Mouse (Mus musculus) stomach, adult 2 months (tissue): ENCODE measurements around the gene Acsl6. TPM values are rescaled to one million over a fixed set of nuclear protein-coding genes. Genes with fewer than 3 reads are reported as not detected.

Experiments used
- polyA plus RNA-seq: library from polyadenylated mRNA; depleted of rRNA; stranded (reverse); fragments of >200 nt; gene quantifications from 2 replicates; pipeline ENCODE4 v1.2.3, GENCODE M21; 2012; rRNA removed

The Acsl6 gene
- polyA plus RNA-seq = 0.34 and 1.1 TPM in 2 replicates

DNA sequence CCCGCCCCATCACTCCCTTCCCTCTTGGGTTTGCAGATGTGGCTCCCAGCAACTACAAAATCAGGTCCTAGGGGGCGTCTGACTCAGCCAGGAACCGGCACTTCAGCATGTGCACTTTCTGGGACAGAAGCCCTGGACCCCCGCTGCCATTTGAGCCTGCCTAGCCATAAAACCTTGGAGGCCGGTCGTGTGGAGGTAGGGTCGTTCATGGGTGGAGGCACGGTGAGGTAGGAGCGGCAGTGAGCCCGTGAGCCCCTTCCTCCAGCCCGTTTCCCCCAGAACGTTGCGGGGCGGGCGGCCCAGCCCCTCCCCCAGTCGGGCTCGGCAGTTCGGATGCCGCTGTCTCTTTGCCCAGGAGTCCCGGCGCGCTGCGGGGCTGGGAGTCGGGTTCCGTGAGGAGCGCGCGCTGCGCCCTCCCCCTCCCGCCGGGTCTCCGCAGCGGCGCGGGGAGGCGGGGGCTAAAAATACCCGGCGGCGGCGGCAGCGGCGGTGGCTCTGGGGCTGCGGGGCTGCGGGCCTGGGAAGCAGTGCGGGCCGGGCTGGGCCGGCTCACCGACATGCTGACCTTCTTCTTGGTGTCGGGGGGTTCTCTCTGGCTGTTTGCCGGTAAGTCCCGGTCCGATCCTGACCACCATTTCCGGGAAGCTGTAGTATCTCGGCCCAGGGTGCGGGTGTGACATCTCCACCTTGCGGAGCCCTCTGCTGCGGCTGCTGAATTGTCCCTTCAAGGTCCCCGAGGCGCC is at the start of gene Acsl6:
Gene Acsl6, plus strand, starts transcription at position 71 of the 743 bp plus-strand sequence.

DNA sequence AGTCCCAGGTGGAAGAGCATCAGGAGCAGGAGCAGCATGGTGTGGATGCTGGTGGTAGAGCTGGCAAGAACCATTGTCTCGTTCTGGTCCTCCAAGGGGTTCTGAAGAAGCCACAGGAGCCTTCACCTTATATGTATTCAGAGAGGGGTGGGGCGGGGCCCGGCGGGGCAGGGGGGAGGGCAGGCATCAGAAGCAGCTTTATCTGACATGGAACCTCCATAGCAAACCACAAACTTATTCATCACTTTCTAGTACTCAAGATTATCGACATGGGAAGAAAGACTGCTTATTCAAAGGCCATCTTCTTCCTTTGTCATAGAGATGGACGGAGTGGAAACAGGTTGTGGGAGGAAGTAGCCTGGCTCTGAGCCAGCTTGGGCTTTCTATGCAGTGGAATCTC is 36.4 kb upstream of the Acsl6 start, which contains the start of gene Il3:
Gene Il3, minus strand, starts transcription at position 101 of the 400 bp plus-strand sequence.

Other genes starting within 250 kb of the Acsl6 start
- gene Pdlim4, start 234.8 kb upstream of the Acsl6 start, polyA plus RNA-seq = 83.1 and 179 TPM in 2 replicates
- gene P4ha2, start 203.7 kb upstream of the Acsl6 start, polyA plus RNA-seq = 8.0 and 8.7 TPM in 2 replicates
- not detected in 2 replicates for gene Csf2, start 54.1 kb upstream of the Acsl6 start, polyA plus RNA-seq
- not detected in 2 replicates for gene Il3, start 36.5 kb upstream of the Acsl6 start, polyA plus RNA-seq
- gene Meikin, start 66.9 kb downstream of the Acsl6 start, polyA plus RNA-seq = not detected in 2 replicates
- gene Fnip1, start 134.4 kb downstream of the Acsl6 start, polyA plus RNA-seq = 0.45 and 0.64 TPM in 2 replicates
- 6.1 and 7.0 TPM in 2 replicates for gene Rapgef6, start 219.0 kb downstream of the Acsl6 start, polyA plus RNA-seq